Mouse (Mus musculus) G1E (cell line): ENCODE measurements around the gene Olfr224. TPM values are rescaled to one million over a fixed set of nuclear protein-coding genes. Genes with fewer than 3 reads are reported as not detected.
"Not testable (repeated sequence)": the region's sequence is repeated elsewhere in the genome, so short reads cannot be mapped to it uniquely, and the experiment has no call there.

ENCODE experiments used
- ATAC-seq: 2 replicates; pipeline ENCODE4 v1.8.0; 2016; ENCODE audit warnings: mild to moderate bottlenecking; ENCODE audit not compliant: insufficient number of reproducible peaks, poor library complexity, low FRiP score, severe bottlenecking; ENCODE audit errors: extremely low read depth
- DNase-seq: peaks from one replicate; pipeline ENCODE4 v3.0.0; 2012; ENCODE audit warnings: low spot score
- H3K27me3 ChIP-seq: 2 replicates; pipeline ENCODE4 v1.6.1; 2012; ENCODE audit warnings: mild to moderate bottlenecking, low read length, inconsistent platforms; ENCODE audit not compliant: insufficient read depth
- H3K36me3 ChIP-seq: replicated peaks from 2 replicates; pipeline ENCODE3; 2012; ENCODE audit warnings: mild to moderate bottlenecking, inconsistent platforms
- H3K4me1 ChIP-seq: 2 replicates; pipeline ENCODE4 v1.6.1; 2012; ENCODE audit warnings: low read depth, low read length, inconsistent platforms, mixed read lengths; ENCODE audit not compliant: insufficient read depth
- H3K4me3 ChIP-seq: 2 replicates; pipeline ENCODE4 v1.5.1; 2012; ENCODE audit warnings: low read depth, mild to moderate bottlenecking, inconsistent platforms, low read length, moderate library complexity, mixed read lengths
- H3K9me3 ChIP-seq: replicated peaks from 2 replicates; pipeline ENCODE4 v1.6.1; 2012; ENCODE audit warnings: inconsistent platforms
- CTCF ChIP-seq: IDR thresholded peaks from 2 replicates; pipeline ENCODE4 v1.5.1; 2012; ENCODE audit warnings: low read depth, low read length, inconsistent platforms, mixed read lengths
- GATA1 ChIP-seq: IDR thresholded peaks from 2 replicates; pipeline ENCODE4 v1.6.1; 2012; ENCODE audit warnings: borderline replicate concordance, low read length, inconsistent platforms, mixed read lengths
- GATA2 ChIP-seq: IDR thresholded peaks from 2 replicates; pipeline ENCODE4 v1.6.1; 2012; ENCODE audit warnings: low read depth, low read length, inconsistent platforms, borderline replicate concordance
- POLR2AphosphoS5 ChIP-seq: IDR thresholded peaks from 2 replicates; pipeline ENCODE4 v1.6.1; 2012; ENCODE audit warnings: low read depth, low read length, inconsistent platforms; ENCODE audit not compliant: insufficient replicate concordance
- TAL1 ChIP-seq: conservative IDR thresholded peaks from 2 replicates; pipeline ENCODE4 v1.6.1; 2012; ENCODE audit warnings: low read depth, low read length, inconsistent platforms, mixed read lengths
- polyA plus RNA-seq: library from polyadenylated mRNA; stranded (reverse); fragments of >175 nt; gene quantifications from 2 replicates; pipeline ENCODE4 v1.2.3, GENCODE M21; 2012
- total RNA-seq, 2 experiments: library from RNA; stranded (forward) in 1 of 2; stranded (reverse) in 1 of 2; fragments of 200-1000 nt in 1 of 2; fragments of >200 nt in 1 of 2; fragmentation: Nextera tagmentation in 1 of 2; gene quantifications; 2 replicates each; pipeline ENCODE4 v1.2.3; 2014 to 2017

Gene Olfr224
- total and polyA plus RNA-seq, 3 experiments, result 0.11 TPM; not detected in 2

DNA sequence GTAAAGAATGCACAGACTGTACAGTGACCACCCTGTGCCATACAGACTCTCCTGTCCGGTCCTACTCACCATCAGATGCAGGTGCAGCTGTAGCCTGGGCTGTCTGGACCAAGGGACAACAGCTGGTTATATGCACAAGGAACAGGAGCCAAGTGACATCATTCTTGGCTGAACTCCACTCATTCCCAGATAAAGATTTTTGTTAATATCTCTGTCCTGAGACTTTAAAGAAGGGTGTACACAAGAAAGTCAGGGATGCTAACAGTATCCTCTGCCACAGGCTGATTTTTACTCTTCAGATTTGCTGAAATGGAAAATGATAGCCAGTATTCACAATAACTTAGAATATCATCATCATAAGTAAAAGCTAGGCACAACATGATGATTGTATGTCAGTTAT lies 14.8 kb downstream of the Olfr224 start, which contains the start of gene Olfr328:
Gene Olfr328 (minus strand): TSS at position 101 of the 400 bp plus-strand sequence.
- Histone ChIP-seq H3K4me1 (no peaks in the 10 kb centered on the region), H3K36me3 (no peaks in the 10 kb centered on the region), H3K4me3 (no peak within 1 kb of the TSS), H3K9me3 (no peaks in the 10 kb centered on the region), H3K27me3 (0 out of 2 replicates have a peak, but pooled peaks cover 11% of the 10 kb centered on the region)
- DNase-seq, result no peak
- TF ChIP-seq CTCF (no peak), TAL1 (no peak), POLR2AphosphoS5 (no peak), GATA1 (no peak)
- no peak for ATAC-seq

DNA sequence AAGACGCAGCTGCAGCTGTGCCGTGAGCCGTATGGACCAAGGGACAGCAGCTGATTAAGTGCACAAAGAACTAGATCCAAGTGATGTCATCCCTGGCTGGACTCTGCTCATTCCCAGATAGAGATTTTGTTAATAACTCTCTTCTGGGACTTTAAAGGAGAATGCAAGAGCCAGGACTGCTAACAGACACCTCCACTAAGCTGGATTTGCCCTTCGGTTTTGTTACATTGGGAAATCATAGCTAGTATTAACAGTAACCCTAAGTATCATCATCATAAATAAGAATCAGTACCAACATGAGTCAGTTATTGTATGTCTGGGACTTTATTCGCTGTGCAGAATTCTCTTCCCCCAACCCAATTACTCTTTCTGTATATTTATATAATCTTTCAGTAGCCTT lies 24.0 kb downstream of the Olfr224 start, which contains the start of gene Olfr329-ps:
Gene Olfr329-ps (minus strand): TSS at position 101 of the 400 bp plus-strand sequence.
- DNase-seq, result no peak
- no peaks in the 10 kb centered on the region for H3K4me1 ChIP-seq
- no peaks in the 10 kb centered on the region for H3K36me3 ChIP-seq
- no peak within 1 kb of the TSS for H3K4me3 ChIP-seq
- peaks cover 4% of the 10 kb centered on the region for H3K27me3 ChIP-seq
- no peaks in the 10 kb centered on the region for H3K9me3 ChIP-seq
- no peak for ATAC-seq
- no peak for TF ChIP-seq GATA2
- no peak for TF ChIP-seq CTCF
- TF ChIP-seq TAL1, result no peak
- no peak for TF ChIP-seq POLR2AphosphoS5
- no peak for TF ChIP-seq GATA1

DNA sequence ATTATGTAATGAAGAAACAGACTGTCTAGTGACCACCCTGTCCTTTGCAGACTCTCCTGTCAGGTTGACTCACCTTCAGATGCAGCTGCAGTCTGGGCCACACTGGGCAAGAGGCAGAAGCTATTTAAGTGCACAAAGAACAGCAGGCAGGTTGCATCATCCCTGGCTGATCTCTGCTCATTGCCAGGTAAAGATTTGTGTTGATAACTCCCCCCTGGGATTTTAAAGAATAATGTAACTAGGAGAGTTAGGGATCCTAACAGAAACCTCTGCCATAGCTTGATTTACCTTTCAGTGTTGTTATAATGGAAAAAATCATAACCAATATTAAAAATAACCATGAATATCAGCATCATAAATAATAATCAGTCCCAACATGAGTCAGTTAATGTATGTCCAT lies 35.6 kb downstream of the Olfr224 start, which contains the start of gene Olfr330:
Gene Olfr330 (minus strand): TSS at position 101 of the 400 bp plus-strand sequence.
- not testable (repeated sequence) for H3K4me3 ChIP-seq, DNase-seq, ATAC-seq, H3K36me3 ChIP-seq, H3K4me1 ChIP-seq, H3K27me3 ChIP-seq, H3K9me3 ChIP-seq

DNA sequence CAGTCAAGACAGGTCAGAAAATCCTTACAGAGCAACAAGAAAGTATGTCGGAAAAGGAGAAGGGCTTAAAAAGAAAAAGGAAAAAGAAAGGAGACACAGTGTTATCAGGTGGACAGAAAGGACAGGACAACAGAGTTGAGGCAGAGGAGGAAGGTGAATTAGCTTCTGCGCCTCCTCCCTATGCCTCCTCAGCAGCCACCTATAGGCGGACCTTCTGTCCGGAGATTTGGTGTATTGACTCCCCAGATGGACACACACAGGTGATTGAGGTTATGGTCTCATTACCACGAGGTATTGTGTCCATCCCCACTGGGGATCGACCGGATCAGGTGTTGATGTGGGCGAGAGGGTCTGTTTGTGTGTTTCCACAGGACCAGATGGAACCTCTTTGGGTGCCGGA lies 50.6 kb downstream of the Olfr224 start:
- not testable (repeated sequence) for ATAC-seq, H3K27me3 ChIP-seq, H3K4me3 ChIP-seq, H3K4me1 ChIP-seq, H3K36me3 ChIP-seq, H3K9me3 ChIP-seq, DNase-seq

DNA sequence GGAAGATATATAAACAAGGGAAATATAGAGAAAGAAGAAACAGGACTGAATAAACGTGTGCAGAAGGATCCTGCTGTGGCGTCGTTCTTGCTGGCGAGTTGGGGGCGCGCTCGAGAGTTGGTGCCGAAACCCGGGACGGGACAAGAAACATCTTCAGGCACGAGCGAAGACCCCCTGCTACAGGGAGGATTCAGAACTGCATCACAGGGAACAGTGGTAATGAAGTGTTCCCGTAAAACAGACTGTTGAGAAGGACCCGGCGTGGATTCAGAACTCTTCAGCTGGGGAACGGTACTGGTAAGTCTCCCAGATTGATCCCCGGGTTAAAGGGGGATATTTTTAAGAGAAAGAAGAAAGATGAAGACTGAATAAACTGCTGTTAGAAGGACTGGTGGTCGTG lies 51.4 kb downstream of the Olfr224 start:
- not testable (repeated sequence) for H3K27me3 ChIP-seq, H3K4me1 ChIP-seq, H3K36me3 ChIP-seq, H3K9me3 ChIP-seq, DNase-seq, ATAC-seq, H3K4me3 ChIP-seq

Other genes with a start within 250 kb of the Olfr224 start
Only the 20 nearest of the 27 such genes appear.
- not detected in 2 replicates for gene 1810065E05Rik, start 149.4 kb downstream of the Olfr224 start, total RNA-seq (2014; fragmentation: Nextera tagmentation)
- not detected in 2 replicates for gene 1810065E05Rik, start 149.4 kb downstream of the Olfr224 start, total RNA-seq (2017)
- gene 1810065E05Rik, start 149.4 kb downstream of the Olfr224 start, polyA plus RNA-seq, result not detected in 2 replicates
- not detected in 2 replicates for gene Gm12253, start 138.0 kb downstream of the Olfr224 start, total RNA-seq (2014; fragmentation: Nextera tagmentation)
- not detected in 2 replicates for gene Gm12253, start 138.0 kb downstream of the Olfr224 start, total RNA-seq (2017)
- not detected in 2 replicates for gene Gm12253, start 138.0 kb downstream of the Olfr224 start, polyA plus RNA-seq
- gene Lypd9, start 117.6 kb downstream of the Olfr224 start, total RNA-seq (2014; fragmentation: Nextera tagmentation), result not detected in 2 replicates
- not detected in 2 replicates for gene Lypd9, start 117.6 kb downstream of the Olfr224 start, total RNA-seq (2017)
- not detected in 2 replicates for gene Lypd9, start 117.6 kb downstream of the Olfr224 start, polyA plus RNA-seq
- gene Olfr30, start 108.3 kb downstream of the Olfr224 start, total RNA-seq (2014; fragmentation: Nextera tagmentation), result not detected in 2 replicates
- 0.12 TPM in 1 of 2 replicates, not detected in the other for gene Olfr30, start 108.3 kb downstream of the Olfr224 start, total RNA-seq (2017)
- not detected in 2 replicates for gene Olfr30, start 108.3 kb downstream of the Olfr224 start, polyA plus RNA-seq
- not detected in 2 replicates for gene Olfr332, start 78.0 kb downstream of the Olfr224 start, total RNA-seq (2014; fragmentation: Nextera tagmentation)
- 0.11 TPM in 1 of 2 replicates, not detected in the other for gene Olfr332, start 78.0 kb downstream of the Olfr224 start, total RNA-seq (2017)
- gene Olfr332, start 78.0 kb downstream of the Olfr224 start, polyA plus RNA-seq, result not detected in 2 replicates
- gene Olfr331, start 68.0 kb downstream of the Olfr224 start, total RNA-seq (2014; fragmentation: Nextera tagmentation), result not detected in 2 replicates
- gene Olfr331, start 68.0 kb downstream of the Olfr224 start, total RNA-seq (2017), result not detected in 2 replicates
- gene Olfr331, start 68.0 kb downstream of the Olfr224 start, polyA plus RNA-seq, result not detected in 2 replicates
- not detected in 2 replicates for gene Olfr330, start 35.7 kb downstream of the Olfr224 start, total RNA-seq (2014; fragmentation: Nextera tagmentation)
- 0.11 TPM in 1 of 2 replicates, not detected in the other for gene Olfr330, start 35.7 kb downstream of the Olfr224 start, total RNA-seq (2017)
- not detected in 2 replicates for gene Olfr330, start 35.7 kb downstream of the Olfr224 start, polyA plus RNA-seq
- gene Olfr329-ps, start 24.1 kb downstream of the Olfr224 start, total RNA-seq (2014; fragmentation: Nextera tagmentation), result not detected in 2 replicates
- 0.29 TPM in 1 of 2 replicates, not detected in the other for gene Olfr329-ps, start 24.1 kb downstream of the Olfr224 start, total RNA-seq (2017)
- gene Olfr329-ps, start 24.1 kb downstream of the Olfr224 start, polyA plus RNA-seq, result not detected in 2 replicates
- not detected in 2 replicates for gene Olfr328, start 14.9 kb downstream of the Olfr224 start, total RNA-seq (2014; fragmentation: Nextera tagmentation)
- gene Olfr328, start 14.9 kb downstream of the Olfr224 start, total RNA-seq (2017), result 0.16 and 0.29 TPM in 2 replicates
- not detected in 2 replicates for gene Olfr328, start 14.9 kb downstream of the Olfr224 start, polyA plus RNA-seq
- not detected in 2 replicates for gene Olfr325, start 7.2 kb upstream of the Olfr224 start, total RNA-seq (2014; fragmentation: Nextera tagmentation)
- 0.16 TPM in 1 of 2 replicates, not detected in the other for gene Olfr325, start 7.2 kb upstream of the Olfr224 start, total RNA-seq (2017)
- gene Olfr325, start 7.2 kb upstream of the Olfr224 start, polyA plus RNA-seq, result not detected in 2 replicates
- gene Olfr324, start 24.6 kb upstream of the Olfr224 start, total RNA-seq (2014; fragmentation: Nextera tagmentation), result not detected in 2 replicates
- 0.06 and 0.11 TPM in 2 replicates for gene Olfr324, start 24.6 kb upstream of the Olfr224 start, total RNA-seq (2017)
- gene Olfr324, start 24.6 kb upstream of the Olfr224 start, polyA plus RNA-seq, result not detected in 2 replicates
- not detected in 2 replicates for gene 2210407C18Rik, start 45.5 kb upstream of the Olfr224 start, total RNA-seq (2014; fragmentation: Nextera tagmentation)
- gene 2210407C18Rik, start 45.5 kb upstream of the Olfr224 start, total RNA-seq (2017), result not detected in 2 replicates
- gene 2210407C18Rik, start 45.5 kb upstream of the Olfr224 start, polyA plus RNA-seq, result not detected in 2 replicates
- gene Olfr323, start 59.9 kb upstream of the Olfr224 start, total RNA-seq (2014; fragmentation: Nextera tagmentation), result not detected in 2 replicates
- gene Olfr323, start 59.9 kb upstream of the Olfr224 start, total RNA-seq (2017), result 0.05 TPM in 1 of 2 replicates, not detected in the other
- gene Olfr323, start 59.9 kb upstream of the Olfr224 start, polyA plus RNA-seq, result not detected in 2 replicates
- gene Trim58, start 69.9 kb upstream of the Olfr224 start, total RNA-seq (2014; fragmentation: Nextera tagmentation), result 19.0 TPM in 1 of 2 replicates, not detected in the other
- not detected in 2 replicates for gene Trim58, start 69.9 kb upstream of the Olfr224 start, total RNA-seq (2017)
- gene Trim58, start 69.9 kb upstream of the Olfr224 start, polyA plus RNA-seq, result not detected in 2 replicates
- not detected in 2 replicates for gene Olfr322, start 88.2 kb upstream of the Olfr224 start, total RNA-seq (2014; fragmentation: Nextera tagmentation)
- gene Olfr322, start 88.2 kb upstream of the Olfr224 start, total RNA-seq (2017), result under 0.01 and 0.16 TPM in 2 replicates
- not detected in 2 replicates for gene Olfr322, start 88.2 kb upstream of the Olfr224 start, polyA plus RNA-seq
- gene Olfr320, start 110.5 kb upstream of the Olfr224 start, total RNA-seq (2014; fragmentation: Nextera tagmentation), result not detected in 2 replicates
- gene Olfr320, start 110.5 kb upstream of the Olfr224 start, total RNA-seq (2017), result 0.06 TPM in 1 of 2 replicates, not detected in the other
- not detected in 2 replicates for gene Olfr320, start 110.5 kb upstream of the Olfr224 start, polyA plus RNA-seq
- not detected in 2 replicates for gene Olfr319, start 128.6 kb upstream of the Olfr224 start, total RNA-seq (2014; fragmentation: Nextera tagmentation)
- gene Olfr319, start 128.6 kb upstream of the Olfr224 start, total RNA-seq (2017), result 0.27 TPM in 1 of 2 replicates, not detected in the other
- not detected in 2 replicates for gene Olfr319, start 128.6 kb upstream of the Olfr224 start, polyA plus RNA-seq
- gene Olfr318, start 153.5 kb upstream of the Olfr224 start, total RNA-seq (2014; fragmentation: Nextera tagmentation), result 0.45 TPM in 1 of 2 replicates, not detected in the other
- 0.06 and 0.33 TPM in 2 replicates for gene Olfr318, start 153.5 kb upstream of the Olfr224 start, total RNA-seq (2017)
- not detected in 2 replicates for gene Olfr318, start 153.5 kb upstream of the Olfr224 start, polyA plus RNA-seq
- not detected in 2 replicates for gene Olfr317, start 168.7 kb upstream of the Olfr224 start, total RNA-seq (2014; fragmentation: Nextera tagmentation)
- gene Olfr317, start 168.7 kb upstream of the Olfr224 start, total RNA-seq (2017), result not detected in 2 replicates
- gene Olfr317, start 168.7 kb upstream of the Olfr224 start, polyA plus RNA-seq, result not detected in 2 replicates
- not detected in 2 replicates for gene Olfr316, start 182.2 kb upstream of the Olfr224 start, total RNA-seq (2014; fragmentation: Nextera tagmentation)
- 0.06 and 0.33 TPM in 2 replicates for gene Olfr316, start 182.2 kb upstream of the Olfr224 start, total RNA-seq (2017)
- not detected in 2 replicates for gene Olfr316, start 182.2 kb upstream of the Olfr224 start, polyA plus RNA-seq